ENCODE assay signal across 21 mouse cellular contexts in genomic region chr19:25279603-25280002, GRCm38 (mm10). TPM values are rescaled to one million over a fixed set of nuclear protein-coding genes. Genes with fewer than 3 reads are reported as not detected.
DNase-seq lines count a peak whose midpoint lies in the region; ATAC-seq lines count a peak whose summit lies in the region.
"Had no signal": no experiment of that assay in that cellular context is flagged by ENCODE, and none has a peak within 500 bp of the region (broad histone marks: within the 10 kb centered on the region; RNA-seq: fewer than 3 reads in every experiment).

No protein-coding gene starts in this region.

- intact Hi-C loops in heart, postnatal 25 days (cut with DNase I): no loop called here

- peaks cover 12% of the 10 kb centered on the region for H3K4me1 ChIP-seq in forebrain, embryonic 10.5 days
- H3K4me1 ChIP-seq in forebrain, embryonic 16.5 days (replicated peaks; ENCODE audit: control insufficient read depth, insufficient read depth, low read length): peaks cover 7% of the 10 kb centered on the region
- H3K4me1 ChIP-seq in heart, embryonic 16.5 days (ENCODE audit: control insufficient read depth, insufficient read depth, low read length): peaks cover 24% of the 10 kb centered on the region
- H3K4me1 ChIP-seq in midbrain, embryonic 11.5 days (ENCODE audit: control insufficient read depth, insufficient read depth, low read length): no peaks in the 10 kb centered on the region

- 91% methylated on average over 5 of the region's 5 CpGs for WGBS in forebrain, embryonic 10.5 days
- WGBS in forebrain, embryonic 16.5 days: 75% methylated on average over 5 of the region's 5 CpGs
- 39% methylated on average over 5 of the region's 5 CpGs for WGBS in heart, embryonic 16.5 days
- WGBS in midbrain, embryonic 11.5 days: 90% methylated on average over 5 of the region's 5 CpGs

- peaks cover 8% of the 10 kb centered on the region for H3K36me3 ChIP-seq in forebrain, embryonic 10.5 days (replicated peaks)
- no peaks in the 10 kb centered on the region for H3K36me3 ChIP-seq in forebrain, embryonic 16.5 days (ENCODE audit: control insufficient read depth, insufficient read depth)
- no peaks in the 10 kb centered on the region; the same call in 1 of the 2 replicates for H3K36me3 ChIP-seq in heart, embryonic 16.5 days (ENCODE audit: control insufficient read depth, insufficient read depth)
- no peaks in the 10 kb centered on the region for H3K36me3 ChIP-seq in midbrain, embryonic 11.5 days (ENCODE audit: control insufficient read depth, insufficient read depth, low read length)

- no peak overlapping the region for H3K4me2 ChIP-seq in forebrain, embryonic 16.5 days (ENCODE audit: low read length)
- H3K4me2 ChIP-seq in heart, embryonic 16.5 days (ENCODE audit: low read depth, low read length): peak overlapping the region; percentile 21; the same call in 1 of the 2 replicates
- no peak overlapping the region for H3K4me2 ChIP-seq in midbrain, embryonic 11.5 days
- H3K4me2 ChIP-seq: hindbrain, embryonic 14.5 days had no signal

- no peaks in the 10 kb centered on the region for H3K27me3 ChIP-seq in forebrain, embryonic 10.5 days (ENCODE audit: poor library complexity, severe bottlenecking)
- H3K27me3 ChIP-seq in forebrain, embryonic 16.5 days (replicated peaks; ENCODE audit: control insufficient read depth, insufficient read depth, low read length): 0 out of 2 replicates have a peak, but pooled peaks cover 5% of the 10 kb centered on the region
- H3K27me3 ChIP-seq in heart, embryonic 16.5 days (ENCODE audit: control insufficient read depth, insufficient read depth, low read length): no peaks in the 10 kb centered on the region
- no peaks in the 10 kb centered on the region for H3K27me3 ChIP-seq in midbrain, embryonic 11.5 days (ENCODE audit: control insufficient read depth, insufficient read depth, low read length)

- no peak for ATAC-seq in forebrain, embryonic 16.5 days
- ATAC-seq in heart, embryonic 16.5 days (replicated peaks; ENCODE audit: extremely low read depth, insufficient read depth, low FRiP score): no peak; the same call in 1 of the 2 replicates
- ATAC-seq in midbrain, embryonic 11.5 days (ENCODE audit: low FRiP score): no peak
- ATAC-seq: activated CD4-positive, CD25-positive, alpha-beta regulatory T cell, adult 4 months; forebrain, embryonic 14.5 days; hindbrain, postnatal 0 days; inflammation-experienced regulatory T-cells, adult 6 months; intestine, embryonic 16.5 days had no signal

- DNase-seq in forebrain, embryonic 10.5 days (ENCODE audit: extremely low spot score, low spot score): peak; percentile 10
- peak; percentile 27 for DNase-seq in heart, adult 8-10 months (ENCODE audit: low spot score)
- no peak for DNase-seq in heart, postnatal 25 days (ENCODE audit: low spot score)
- DNase-seq in midbrain, embryonic 11.5 days (ENCODE audit: low spot score, missing footprints): no peak
- DNase-seq in thymus, postnatal 0 days (ENCODE audit: low spot score): no peak
- DNase-seq in adipocyte (ENCODE audit: low spot score): no peak
- DNase-seq: adrenal gland, postnatal 10 days; adrenal gland, postnatal 36 days; cerebellum, adult 18-20 months; cerebellum, adult 9-10 months; cerebellum, postnatal 14 days; gastrocnemius, postnatal 25 days; kidney, adult 18-20 months had no signal

- H3K9ac ChIP-seq in forebrain, embryonic 16.5 days (replicated peaks; ENCODE audit: low read depth, low read length): no peak overlapping the region
- H3K9ac ChIP-seq in heart, embryonic 16.5 days (ENCODE audit: low read length): no peak overlapping the region
- no peak overlapping the region for H3K9ac ChIP-seq in midbrain, embryonic 11.5 days (ENCODE audit: low read length)
- H3K9ac ChIP-seq: hindbrain, embryonic 14.5 days had no signal

- no peak overlapping the region for H3K27ac ChIP-seq in forebrain, embryonic 10.5 days
- H3K27ac ChIP-seq in forebrain, embryonic 16.5 days (ENCODE audit: low read length): no peak overlapping the region
- H3K27ac ChIP-seq in heart, embryonic 16.5 days (ENCODE audit: low read length): no peak overlapping the region
- H3K27ac ChIP-seq in midbrain, embryonic 11.5 days (ENCODE audit: low read depth, low read length): no peak overlapping the region
- H3K27ac ChIP-seq: hindbrain, embryonic 14.5 days; hindbrain, postnatal 0 days had no signal

- H3K9me3 ChIP-seq in forebrain, embryonic 10.5 days: 0 out of 2 replicates have a peak, but pooled peaks cover 5% of the 10 kb centered on the region
- no peaks in the 10 kb centered on the region for H3K9me3 ChIP-seq in forebrain, embryonic 16.5 days (ENCODE audit: control insufficient read depth, low read length)
- H3K9me3 ChIP-seq in heart, embryonic 16.5 days (replicated peaks; ENCODE audit: control insufficient read depth, low read length): peaks cover 2% of the 10 kb centered on the region; the same call in 1 of the 2 replicates
- no peaks in the 10 kb centered on the region for H3K9me3 ChIP-seq in midbrain, embryonic 11.5 days (ENCODE audit: control insufficient read depth, low read length)

- H3K4me3 ChIP-seq in forebrain, embryonic 10.5 days: no peak overlapping the region
- no peak overlapping the region for H3K4me3 ChIP-seq in forebrain, embryonic 16.5 days (replicated peaks; ENCODE audit: low read length)
- H3K4me3 ChIP-seq in heart, embryonic 16.5 days (ENCODE audit: low read length): no peak overlapping the region
- H3K4me3 ChIP-seq in midbrain, embryonic 11.5 days (ENCODE audit: low read depth, low read length): no peak overlapping the region

RNA-seq across cellular contexts. Expression of gene Kank1, which starts 42.8 kb away (rescaled TPM):
- polyA plus RNA-seq in forebrain, embryonic 10.5 days (2016; fragmentation: Nextera tagmentation; extraction: Ambion mirVana): 19.3 and 19.6 TPM in 2 replicates
- 4.4 and 4.8 TPM in 2 replicates for polyA plus RNA-seq in forebrain, embryonic 16.5 days (2015; fragmentation: Nextera tagmentation; extraction: Ambion mirVana)
- total RNA-seq in heart, adult 8-10 months (2022): 10 to 100 TPM; 40.4 to 50.0 (median 45.6) TPM
- 10 to 100 TPM; 42.4 to 43.5 TPM for total RNA-seq in heart, postnatal 25 days (2021)
- polyA plus RNA-seq in heart, embryonic 16.5 days (2015; fragmentation: Nextera tagmentation; extraction: Ambion mirVana): 40.9 and 41.8 TPM in 2 replicates
- polyA plus RNA-seq in midbrain, embryonic 11.5 days (2014; fragmentation: Nextera tagmentation; extraction: Ambion mirVana): 12.9 and 13.3 TPM in 2 replicates
- 3.7 TPM in 2 replicates for polyA plus RNA-seq in thymus, postnatal 0 days (2015; fragmentation: Nextera tagmentation; extraction: Ambion mirVana)
- polyA plus RNA-seq: activated CD4-positive, CD25-positive, alpha-beta regulatory T cell, adult 4 months; inflammation-experienced regulatory T-cells, adult 6 months had no signal

Comparison
In these comparisons a context has a peak if more than half of its experiments do, and no peak if none do; other contexts are left out.
1. DNase-seq: peak in forebrain, embryonic 10.5 days (single experiment) and heart, adult 8-10 months (single experiment); none in heart, postnatal 25 days (single experiment), midbrain, embryonic 11.5 days (single experiment), thymus, postnatal 0 days (single experiment) and adipocyte (single experiment).